Mouse (Mus musculus) brown adipose tissue, adult 24 weeks (tissue): Measurements from ENCODE around the gene Gas7. TPM values are rescaled to one million over a fixed set of nuclear protein-coding genes. Genes with fewer than 3 reads are reported as not detected.

Experiments used
- H3K27ac ChIP-seq: fragments of 200-500 bp; replicated peaks from 2 replicates; pipeline ENCODE4 v1.5.1; 2012; ENCODE audit warnings: low read depth, mild to moderate bottlenecking, low read length
- H3K4me1 ChIP-seq: fragments of 200-500 bp; 2 replicates; pipeline ENCODE4 v1.6.1; 2012; ENCODE audit warnings: low read length, mixed read lengths; ENCODE audit not compliant: control insufficient read depth, insufficient read depth, insufficient read length
- H3K4me3 ChIP-seq: fragments of 200-500 bp; 2 replicates; pipeline ENCODE4 v1.5.1; 2012; ENCODE audit warnings: low read depth, mild to moderate bottlenecking, low read length, moderate library complexity; ENCODE audit not compliant: insufficient read depth
- polyA plus RNA-seq: library from polyadenylated mRNA; stranded (reverse); fragments of >200 nt; gene quantifications from 2 replicates; pipeline ENCODE4 v1.2.4, GENCODE M21; 2012; ENCODE audit not compliant: missing spikeins, insufficient read depth, insufficient read length

The Gas7 gene
- polyA plus RNA-seq, 1 experiment: 10.8 TPM

DNA sequence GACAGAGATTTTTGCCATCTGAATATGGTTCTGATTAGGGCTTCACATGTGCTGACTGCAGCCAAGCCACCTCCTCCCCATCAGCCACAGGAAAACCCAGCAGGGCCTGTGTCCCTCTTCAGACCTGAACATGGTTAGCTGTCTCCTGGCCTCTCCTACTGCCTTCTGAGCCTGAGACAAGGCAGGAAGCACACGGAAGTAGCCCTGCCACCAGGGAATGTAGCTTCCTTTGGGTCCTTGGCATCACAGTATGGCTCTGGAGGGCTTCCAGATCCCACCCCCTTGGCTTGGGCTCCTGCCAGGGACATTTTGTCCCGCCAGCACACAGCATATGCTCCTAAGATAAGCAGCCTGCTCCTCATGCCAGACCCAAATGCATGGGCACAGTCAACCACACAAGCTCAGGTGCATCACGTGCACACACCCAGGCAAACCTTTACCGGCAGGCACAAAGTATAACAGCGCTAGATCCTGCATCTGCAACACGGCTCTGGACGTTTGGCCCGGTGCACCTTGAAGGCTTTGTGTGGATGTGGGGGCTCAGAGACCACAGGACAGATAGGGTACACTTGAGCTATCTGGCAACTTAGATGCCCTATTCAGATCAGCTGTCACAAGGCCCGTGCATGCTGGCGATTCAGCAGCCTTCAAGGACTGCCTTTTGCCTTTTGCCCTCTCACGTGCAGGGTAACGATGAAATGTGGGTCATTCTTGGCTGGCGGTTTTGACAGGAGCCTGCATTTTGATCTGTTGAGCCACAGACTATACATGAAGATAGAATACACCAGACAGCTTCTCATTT lies 212.5 kb downstream of the Gas7 start:
- Histone ChIP-seq H3K4me3 (no peak overlapping the region), H3K27ac (no peak overlapping the region), H3K4me1 (no peaks in the 10 kb centered on the region; the same call in 1 of the 2 replicates)

DNA sequence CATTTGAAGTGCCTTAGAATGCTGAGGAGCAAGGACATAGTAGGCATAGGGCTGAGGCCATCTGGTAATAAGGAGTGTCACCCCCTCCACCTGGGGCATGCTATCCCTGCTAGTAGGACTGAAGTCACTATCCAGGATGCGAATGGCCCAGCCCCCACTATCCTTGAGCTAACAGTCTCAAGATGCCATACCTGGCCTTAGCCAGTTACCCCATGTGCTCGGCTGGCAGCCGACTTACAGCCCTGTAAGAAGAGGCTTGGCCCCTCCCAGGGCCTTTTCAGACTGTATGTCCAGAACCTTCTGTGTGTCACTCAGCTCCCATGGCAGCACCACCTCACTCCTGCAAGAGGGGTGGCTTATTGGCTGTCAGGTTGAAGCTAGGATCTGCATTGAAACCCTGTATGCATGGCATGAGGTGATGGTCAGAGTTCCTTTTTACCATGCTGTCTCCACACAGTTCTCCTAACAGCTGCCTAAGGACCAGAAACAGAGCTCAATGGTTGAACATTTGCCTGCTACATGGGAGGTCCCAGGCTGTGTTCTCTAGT lies 213.3 kb downstream of the Gas7 start:
- no peak overlapping the region for H3K4me3 ChIP-seq
- no peaks in the 10 kb centered on the region; the same call in 1 of the 2 replicates for H3K4me1 ChIP-seq
- H3K27ac ChIP-seq: no peak overlapping the region

DNA sequence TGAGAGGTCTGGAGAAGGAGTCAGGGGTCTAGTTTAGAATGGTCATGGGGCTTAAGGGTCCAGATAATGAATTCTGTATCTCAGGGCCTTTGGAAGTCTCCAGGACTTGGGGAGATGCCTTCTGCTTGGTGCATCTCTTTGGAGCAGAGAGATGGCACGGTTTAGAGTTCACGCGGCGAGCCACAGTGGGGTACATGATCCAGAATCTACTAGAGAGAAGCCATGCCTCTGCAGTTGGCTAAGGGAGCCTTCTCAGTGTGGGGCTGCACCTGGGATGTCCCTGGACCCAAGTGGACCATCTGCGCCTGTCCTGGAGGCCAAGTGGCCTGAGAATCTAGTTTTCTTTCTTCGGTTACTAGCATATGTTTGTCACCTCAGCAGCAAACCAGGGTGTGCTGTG lies 214.8 kb downstream of the Gas7 start:
- Histone ChIP-seq H3K4me3 (no peak overlapping the region), H3K27ac (no peak overlapping the region), H3K4me1 (no peaks in the 10 kb centered on the region; the same call in 1 of the 2 replicates)

DNA sequence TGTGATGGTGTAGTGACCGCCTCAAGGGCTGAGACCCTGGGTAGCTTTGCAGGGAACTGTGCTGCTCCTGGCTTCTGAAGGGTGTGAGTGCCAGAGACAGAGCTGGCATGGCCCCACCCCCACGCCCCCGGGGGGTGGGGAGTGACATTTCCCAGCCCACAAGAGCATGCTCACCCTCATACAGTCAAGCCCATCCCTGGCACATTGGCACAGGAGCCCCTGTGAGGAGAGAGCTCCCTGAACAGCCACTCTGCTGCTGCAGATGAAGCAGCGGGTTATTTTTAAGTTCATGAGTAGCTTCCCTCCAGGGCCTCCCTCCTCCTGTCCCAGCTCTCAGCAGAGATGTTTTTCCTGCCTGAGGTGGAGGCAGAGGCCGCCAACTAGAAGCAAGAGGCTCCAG lies 216.9 kb downstream of the Gas7 start:
- no peaks in the 10 kb centered on the region; the same call in 1 of the 2 replicates for H3K4me1 ChIP-seq
- no peak overlapping the region for H3K4me3 ChIP-seq
- no peak overlapping the region for H3K27ac ChIP-seq

DNA sequence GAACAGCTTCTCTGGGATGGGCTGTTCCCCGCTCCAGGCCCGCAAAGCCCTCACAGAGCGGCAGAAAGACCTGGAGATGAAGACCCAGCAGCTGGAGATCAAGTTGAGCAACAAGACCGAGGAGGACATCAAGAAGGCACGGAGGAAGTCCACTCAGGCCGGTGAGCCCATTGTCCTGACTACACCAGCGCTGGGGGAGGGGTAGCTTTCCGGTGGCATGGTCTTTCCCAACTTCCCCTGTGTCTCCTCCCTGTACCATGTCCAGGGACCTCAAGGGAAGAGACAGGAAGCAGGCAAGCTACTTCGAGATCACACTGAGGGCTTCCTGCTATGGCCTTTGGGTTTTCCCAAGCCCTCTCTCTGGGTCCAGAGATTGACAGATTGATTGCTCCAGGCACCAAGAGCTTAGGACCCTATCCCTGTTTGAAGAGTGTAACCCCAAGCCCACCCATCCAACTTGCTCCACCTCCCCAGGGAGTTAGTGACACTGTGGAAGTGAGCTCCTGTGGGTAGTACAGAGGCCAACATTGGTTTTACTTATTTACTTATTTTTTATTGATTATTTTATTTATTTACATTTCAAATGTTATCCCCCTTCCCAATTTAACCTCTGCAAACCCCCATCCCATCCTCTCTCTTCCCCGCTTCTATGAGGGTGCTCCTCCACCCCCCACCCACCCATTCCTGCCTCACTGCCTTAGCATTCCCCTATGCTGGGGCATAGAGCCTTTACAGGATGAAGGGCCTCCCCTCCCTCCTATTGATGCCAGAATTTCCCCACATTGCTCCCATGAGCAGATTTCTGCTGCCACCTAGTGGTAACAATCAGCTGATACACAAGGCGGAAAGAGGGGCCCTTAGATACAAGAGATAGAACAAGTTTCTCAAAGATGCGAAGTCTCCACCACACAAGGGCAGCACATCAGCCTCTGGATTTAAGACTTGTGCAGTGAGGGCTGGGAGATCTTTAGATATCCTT lies 220.6 kb downstream of the Gas7 start:
- H3K27ac ChIP-seq: no peak overlapping the region
- H3K4me1 ChIP-seq: no peaks in the 10 kb centered on the region
- no peak overlapping the region for H3K4me3 ChIP-seq

DNA sequence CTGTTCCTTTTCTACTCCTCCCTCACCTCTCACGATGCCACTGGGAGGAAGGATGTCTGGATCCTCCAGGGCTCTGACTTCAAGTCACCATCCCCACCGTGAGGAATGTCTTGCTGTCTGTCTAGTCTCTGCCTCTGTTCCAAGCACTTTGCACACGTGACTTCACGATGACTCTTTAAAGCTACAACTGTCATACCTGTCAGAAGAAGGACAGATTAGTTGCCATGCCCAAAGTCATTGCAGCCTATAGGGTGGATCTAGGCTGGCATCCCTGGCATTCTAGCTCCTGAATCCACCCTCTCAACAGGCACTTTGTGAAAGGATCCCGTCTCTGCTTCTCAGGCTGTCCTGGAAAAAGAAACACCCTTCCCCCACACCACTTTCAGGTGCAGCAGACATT lies 224.1 kb downstream of the Gas7 start:
- no peak overlapping the region for H3K27ac ChIP-seq
- H3K4me3 ChIP-seq: no peak overlapping the region
- no peaks in the 10 kb centered on the region for H3K4me1 ChIP-seq

DNA sequence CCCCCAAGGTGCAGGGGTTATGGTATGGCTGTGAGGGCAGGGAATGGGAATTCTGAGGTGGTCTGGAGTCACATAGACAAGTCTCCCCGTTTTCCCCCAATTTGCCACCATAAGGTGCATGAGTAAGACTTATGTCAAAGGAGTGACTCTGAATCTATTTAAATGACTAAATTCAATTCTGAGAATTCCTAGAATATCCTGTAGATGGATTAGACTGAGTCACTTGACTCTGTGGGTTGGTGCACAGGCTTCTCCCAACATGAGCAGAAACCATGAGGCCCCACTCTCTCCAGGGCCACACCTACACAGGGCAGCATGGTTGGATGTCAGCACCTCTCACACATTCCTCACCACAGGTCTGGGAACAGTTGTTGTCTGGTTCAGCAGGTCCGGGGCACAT lies 224.7 kb downstream of the Gas7 start:
- Histone ChIP-seq H3K4me3 (no peak overlapping the region), H3K4me1 (no peaks in the 10 kb centered on the region)

DNA sequence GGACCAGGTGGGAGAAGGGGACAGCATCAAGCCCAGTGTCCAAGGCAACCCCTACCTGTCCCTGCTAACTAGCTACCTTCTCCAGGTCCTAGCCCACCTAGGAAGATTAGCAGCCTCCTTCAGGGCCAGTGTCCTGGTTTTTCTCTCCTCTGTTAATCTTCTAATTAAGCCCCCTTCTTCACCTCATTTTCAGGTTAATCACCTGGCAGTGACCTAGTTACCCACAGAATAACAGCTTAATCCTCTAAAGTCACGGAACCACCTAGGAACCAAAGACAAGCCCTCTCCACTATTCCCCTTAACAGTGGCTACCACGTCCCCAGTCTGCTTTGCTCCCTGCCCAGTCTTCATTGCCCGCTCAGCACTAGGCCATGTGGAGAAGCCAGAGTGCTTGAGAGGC lies 226.6 kb downstream of the Gas7 start:
- Histone ChIP-seq H3K4me3 (no peak overlapping the region), H3K4me1 (no peaks in the 10 kb centered on the region), H3K27ac (no peak overlapping the region)

More for the DNA sequence above, 224.7 kb downstream of the Gas7 start:
- no peak overlapping the region for H3K27ac ChIP-seq

DNA sequence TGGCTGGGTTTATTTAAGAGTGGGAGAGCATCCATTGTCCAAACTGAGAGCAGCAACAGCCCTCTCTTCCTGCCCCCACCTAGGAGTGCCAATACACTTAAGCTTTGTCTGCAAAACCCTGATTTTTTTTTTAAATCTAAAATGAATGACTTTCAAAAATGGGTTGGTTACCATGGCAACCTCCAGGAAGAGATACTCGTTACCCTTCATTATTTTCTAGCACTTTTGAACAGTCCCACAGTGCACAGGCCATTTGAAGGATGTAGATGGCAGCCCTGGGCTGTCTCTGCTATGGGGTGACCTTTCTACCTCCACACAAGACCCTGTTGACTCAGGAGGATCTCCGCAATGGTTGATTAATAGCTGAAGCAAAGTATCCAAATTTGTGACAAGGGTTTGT lies 230.9 kb downstream of the Gas7 start:
- Histone ChIP-seq H3K4me1 (no peaks in the 10 kb centered on the region), H3K4me3 (no peak overlapping the region), H3K27ac (no peak overlapping the region)

DNA sequence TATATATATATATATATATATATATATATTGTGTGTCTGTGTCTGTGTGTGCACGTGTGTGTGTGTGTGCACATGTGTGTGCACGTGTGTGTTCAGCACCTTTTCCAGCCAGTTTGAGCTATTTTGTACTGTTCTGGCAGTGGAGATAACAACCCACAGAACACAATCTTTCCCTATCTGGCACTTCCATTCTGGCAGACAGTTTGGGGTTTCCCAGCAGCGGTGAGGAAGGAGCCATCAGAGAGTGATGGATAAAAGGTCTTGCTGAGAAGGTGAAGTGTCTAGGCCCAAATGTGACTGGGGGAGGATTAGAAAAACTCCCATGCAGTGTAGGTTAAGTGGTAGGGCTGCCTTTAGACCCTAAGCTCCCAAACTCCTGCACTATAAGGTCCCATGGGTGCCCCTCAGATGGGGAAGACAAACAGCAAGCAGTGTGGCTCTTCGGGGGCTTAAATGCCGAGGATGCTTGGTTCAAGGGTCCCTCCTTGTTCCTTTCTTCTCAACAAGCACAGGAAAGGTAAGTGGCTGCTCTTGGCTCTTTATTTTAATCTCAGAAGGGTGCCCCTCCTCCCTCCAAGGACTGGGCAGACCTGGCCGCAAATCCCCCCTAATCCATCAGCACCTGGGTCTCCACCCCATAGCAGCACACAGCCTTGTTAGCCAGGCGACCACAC lies 239.6 kb downstream of the Gas7 start, which contains the start of gene Rcvrn:
TSS of gene Rcvrn (plus strand) at position 624 of the 674 bp plus-strand sequence.
- Histone ChIP-seq H3K4me1 (no peaks in the 10 kb centered on the region), H3K4me3 (no peak within 1 kb of the TSS), H3K27ac (no peak within 1 kb of the TSS)

DNA sequence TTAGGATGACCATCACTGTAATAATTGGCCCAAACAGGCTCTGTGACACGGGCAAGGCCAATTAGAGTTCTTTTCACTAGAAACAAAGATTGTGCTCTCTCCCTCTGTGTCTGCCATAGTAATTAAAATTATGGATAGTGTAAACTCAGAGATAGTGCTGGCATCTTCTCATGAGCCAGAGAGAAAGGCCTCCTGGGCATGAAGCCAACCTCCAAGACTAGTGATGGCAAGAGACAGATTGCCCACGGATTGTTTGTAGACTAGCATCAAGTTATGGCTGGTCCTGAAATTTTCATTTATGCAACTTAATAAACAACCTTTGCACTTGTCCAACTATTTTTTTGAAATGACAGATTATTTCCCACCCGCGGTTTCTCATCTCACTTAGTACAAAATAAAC lies 257.7 kb downstream of the Gas7 start:
- Histone ChIP-seq H3K27ac (no peak overlapping the region), H3K4me1 (no peaks in the 10 kb centered on the region), H3K4me3 (no peak overlapping the region)

DNA sequence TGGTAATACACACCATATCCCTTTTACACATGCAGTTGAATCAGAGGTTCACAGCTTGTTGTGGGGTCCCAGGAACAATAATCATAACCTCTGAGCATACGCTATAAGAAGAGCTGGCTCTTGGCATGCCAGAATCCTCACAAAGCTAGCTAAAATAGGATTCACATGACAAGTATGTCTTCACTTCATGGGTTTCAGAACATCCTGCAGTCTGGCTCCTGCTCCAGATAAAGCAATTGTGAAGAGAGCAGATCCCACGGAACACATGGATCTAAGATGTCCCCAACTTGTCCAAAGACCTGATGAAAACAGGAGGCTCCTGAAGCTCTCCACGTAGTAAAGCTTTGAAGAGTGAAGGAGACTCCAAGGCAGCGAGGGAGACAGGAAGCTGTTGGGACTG lies 260.1 kb downstream of the Gas7 start:
- H3K4me1 ChIP-seq: no peaks in the 10 kb centered on the region
- no peak overlapping the region for H3K27ac ChIP-seq
- no peak overlapping the region for H3K4me3 ChIP-seq

DNA sequence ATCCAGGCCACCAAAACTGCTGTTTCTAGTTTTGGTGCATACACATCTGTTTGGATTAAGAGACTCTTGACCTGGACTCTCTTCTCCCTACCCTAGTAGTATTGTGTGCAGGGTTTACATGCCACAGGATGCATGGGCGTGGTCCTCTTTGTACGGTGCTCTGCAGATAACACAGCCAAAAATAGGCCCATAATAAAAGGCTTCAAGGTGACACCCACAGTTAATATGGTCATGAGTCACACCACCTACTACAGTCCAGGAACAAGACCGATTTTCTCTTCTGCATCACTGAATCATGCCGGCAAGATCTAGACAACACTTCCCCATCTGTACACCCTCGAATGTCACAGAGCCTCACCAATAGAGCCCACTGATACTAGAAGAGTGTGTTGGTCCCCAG lies 266.2 kb downstream of the Gas7 start:
- Histone ChIP-seq H3K4me3 (no peak overlapping the region), H3K27ac (no peak overlapping the region), H3K4me1 (no peaks in the 10 kb centered on the region)

DNA sequence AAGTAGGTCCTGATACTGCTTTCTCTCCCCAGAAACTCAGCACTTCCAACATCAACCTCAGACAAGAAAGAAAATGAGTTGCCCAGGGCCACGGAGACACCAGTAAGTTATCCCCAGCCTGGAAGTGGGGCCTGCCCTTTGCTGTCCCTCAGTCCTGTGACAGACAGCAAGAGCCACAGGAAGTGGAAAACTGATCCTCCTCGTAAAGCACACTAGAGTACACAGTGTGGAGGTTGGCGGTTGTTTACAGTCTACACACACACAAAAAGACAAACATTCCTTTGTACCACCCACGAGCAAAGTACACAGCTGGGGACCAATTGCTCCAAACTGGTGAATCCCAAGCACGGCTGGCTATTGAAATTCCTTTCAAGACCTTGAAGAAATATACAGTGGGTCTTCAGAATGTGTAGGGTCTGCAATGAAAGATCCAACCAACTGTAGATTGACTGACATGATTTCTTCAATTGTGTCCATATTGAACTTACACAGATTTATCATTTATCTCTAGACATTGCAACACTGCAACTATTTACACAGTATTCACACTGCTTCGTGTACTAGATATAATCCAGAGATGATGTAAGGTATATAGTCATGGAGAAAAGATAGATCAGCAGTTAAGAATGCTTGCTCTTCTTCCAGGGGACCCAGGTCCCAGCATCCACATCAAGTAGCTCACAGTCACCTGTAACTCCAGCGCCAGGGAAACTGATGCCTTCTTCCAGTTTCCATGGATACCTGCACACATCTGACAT lies 267.3 kb downstream of the Gas7 start:
- Histone ChIP-seq H3K4me1 (no peaks in the 10 kb centered on the region), H3K4me3 (no peak overlapping the region), H3K27ac (no peak overlapping the region)
